Mouse (Mus musculus) adrenal gland, postnatal 14 days (tissue): ENCODE measurements around the gene Gm12253. TPM values are rescaled to one million over a fixed set of nuclear protein-coding genes. Genes with fewer than 3 reads are reported as not detected.

ENCODE experiments used
- DNase-seq: peaks from one replicate; pipeline ENCODE4 v3.0.0; 2021; ENCODE audit warnings: mixed read lengths
- long read RNA-seq, 2 experiments: library from polyadenylated mRNA; stranded (forward); transcript quantifications; one replicate each; pipeline ENCODE4 v2.0.0; 2021
- total RNA-seq: library from RNA; stranded (reverse); gene quantifications from 2 replicates; pipeline ENCODE4 v1.2.3, GENCODE M21; 2021

Gm12253 gene
- not detected in 2 replicates for total RNA-seq
- long read RNA-seq, experiment 1 = 0 reads
- long read RNA-seq, experiment 2 = 0 reads

GRCm38 (mm10) chr11:58432259-58432658, at the start of gene Gm12253:
Gm12253 (plus strand) TSS chr11:58432559.
- no peak for DNase-seq

- no peak for DNase-seq
These were observed 32.2 kb upstream of the Gm12253 start for GRCm38 (mm10) chr11:58399985-58400645.

- DNase-seq = no peak
These were observed 31.7 kb upstream of the Gm12253 start for GRCm38 (mm10) chr11:58400655-58401054.

GRCm38 (mm10) chr11:58408066-58408465, 24.3 kb upstream of the Gm12253 start:
- DNase-seq = no peak

- DNase-seq = no peak
These were observed 14.0 kb upstream of the Gm12253 start for GRCm38 (mm10) chr11:58418336-58418735.

GRCm38 (mm10) chr11:58420815-58421214, 11.5 kb upstream of the Gm12253 start, which contains the start of gene 1810065E05Rik:
1810065E05Rik (plus strand) TSS chr11:58421111.
- DNase-seq = no peak

- DNase-seq = no peak
These were observed 5.5 kb downstream of the Gm12253 start for GRCm38 (mm10) chr11:58437866-58438265.

GRCm38 (mm10) chr11:58452759-58453158, 20.4 kb downstream of the Gm12253 start, which contains the start of gene Lypd9:
Lypd9 (minus strand) TSS chr11:58452923.
- DNase-seq = no peak

- no peak for DNase-seq
These were observed 21.2 kb downstream of the Gm12253 start for GRCm38 (mm10) chr11:58453592-58453991.

- no peak for DNase-seq
These were observed 29.8 kb downstream of the Gm12253 start, which contains the start of gene Olfr30 for GRCm38 (mm10) chr11:58462170-58462569. Olfr30 (minus strand) TSS chr11:58462270.

Other genes starting within 250 kb of the Gm12253 start
- 8.5 and 8.9 TPM in 2 replicates for gene Igtp, start 233.0 kb upstream of the Gm12253 start, total RNA-seq
- gene Irgm2, start 232.9 kb upstream of the Gm12253 start, total RNA-seq = 7.1 and 9.2 TPM in 2 replicates
- gene 4930438A08Rik, start 157.8 kb upstream of the Gm12253 start, total RNA-seq = not detected in 2 replicates
- gene Zfp692, start 125.5 kb upstream of the Gm12253 start, total RNA-seq = 9.1 and 9.3 TPM in 2 replicates
- 56.7 and 59.3 TPM in 2 replicates for gene Zfp672, start 102.2 kb upstream of the Gm12253 start, total RNA-seq
- gene Sh3bp5l, start 101.8 kb upstream of the Gm12253 start, total RNA-seq = 38.5 and 47.5 TPM in 2 replicates
- not detected in 2 replicates for gene Lypd8, start 53.5 kb upstream of the Gm12253 start, total RNA-seq
- gene 1810065E05Rik, start 11.4 kb upstream of the Gm12253 start, total RNA-seq = not detected in 2 replicates
- not detected in 2 replicates for gene Lypd9, start 20.4 kb downstream of the Gm12253 start, total RNA-seq
- gene Olfr30, start 29.7 kb downstream of the Gm12253 start, total RNA-seq = not detected in 2 replicates
- not detected in 2 replicates for gene Olfr332, start 60.0 kb downstream of the Gm12253 start, total RNA-seq
- not detected in 2 replicates for gene Olfr331, start 70.0 kb downstream of the Gm12253 start, total RNA-seq
- not detected in 2 replicates for gene Olfr330, start 102.3 kb downstream of the Gm12253 start, total RNA-seq
- gene Olfr329-ps, start 113.9 kb downstream of the Gm12253 start, total RNA-seq = not detected in 2 replicates
- 0.15 TPM in 1 of 2 replicates, not detected in the other for gene Olfr328, start 123.1 kb downstream of the Gm12253 start, total RNA-seq
- not detected in 2 replicates for gene Olfr224, start 138.0 kb downstream of the Gm12253 start, total RNA-seq
- not detected in 2 replicates for gene Olfr325, start 145.2 kb downstream of the Gm12253 start, total RNA-seq
- gene Olfr324, start 162.6 kb downstream of the Gm12253 start, total RNA-seq = not detected in 2 replicates
- not detected in 2 replicates for gene 2210407C18Rik, start 183.5 kb downstream of the Gm12253 start, total RNA-seq
- not detected in 2 replicates for gene Olfr323, start 197.9 kb downstream of the Gm12253 start, total RNA-seq
- gene Trim58, start 207.9 kb downstream of the Gm12253 start, total RNA-seq = 0.49 and 1.3 TPM in 2 replicates
- gene Olfr322, start 226.2 kb downstream of the Gm12253 start, total RNA-seq = not detected in 2 replicates
- gene Olfr320, start 248.5 kb downstream of the Gm12253 start, total RNA-seq = not detected in 2 replicates